Mouse (Mus musculus) midbrain, embryonic 16.5 days (tissue): Measurements from ENCODE around the gene 2010111I01Rik. TPM values are rescaled to one million over a fixed set of nuclear protein-coding genes. Genes with fewer than 3 reads are reported as not detected.

Experiments
- ATAC-seq: fragments of 200-750 bp; cut with Nextera tagmentation; 2 replicates; pipeline ENCODE4 v1.8.0; 2017; ENCODE audit warnings: moderate TSS enrichment
- H3K27ac ChIP-seq: fragments of 300-500 bp; sonication (generic); 2 replicates; pipeline ENCODE4 v1.5.1; 2014; ENCODE audit warnings: mild to moderate bottlenecking, low read length, mixed read lengths
- H3K27me3 ChIP-seq: fragments of 300-500 bp; sonication (generic); 2 replicates; pipeline ENCODE4 v1.6.1; 2014; ENCODE audit warnings: low read depth, low read length, mixed read lengths; ENCODE audit not compliant: control insufficient read depth, insufficient read depth
- H3K36me3 ChIP-seq: fragments of 300-500 bp; sonication (generic); 2 replicates; pipeline ENCODE4 v1.6.1; 2014; ENCODE audit warnings: mild to moderate bottlenecking, low read length, moderate library complexity, mixed read lengths; ENCODE audit not compliant: control insufficient read depth, insufficient read depth
- H3K4me1 ChIP-seq: fragments of 300-500 bp; sonication (generic); 2 replicates; pipeline ENCODE4 v1.6.1; 2014; ENCODE audit warnings: mild to moderate bottlenecking, low read length, mixed read lengths; ENCODE audit not compliant: control insufficient read depth, insufficient read depth
- H3K4me2 ChIP-seq: fragments of 300-500 bp; sonication (generic); 2 replicates; pipeline ENCODE4 v1.6.1; 2014; ENCODE audit warnings: mild to moderate bottlenecking, low read length, mixed read lengths
- H3K4me3 ChIP-seq: fragments of 300-500 bp; sonication (generic); 2 replicates; pipeline ENCODE4 v1.5.1; 2014; ENCODE audit warnings: low read depth, mild to moderate bottlenecking, low read length, moderate library complexity, mixed read lengths
- H3K9ac ChIP-seq: fragments of 300-500 bp; sonication (generic); 2 replicates; pipeline ENCODE4 v1.6.1; 2014; ENCODE audit warnings: low read depth, low read length, mixed read lengths
- H3K9me3 ChIP-seq: fragments of 300-500 bp; sonication (generic); replicated peaks from 2 replicates; pipeline ENCODE4 v1.6.1; 2014; ENCODE audit warnings: mild to moderate bottlenecking, low read length, mixed read lengths; ENCODE audit not compliant: control insufficient read depth, poor library complexity, severe bottlenecking
- WGBS: fragments of 180-500 bp; shearing (Covaris S2); extraction: QIAGEN DNeasy Blood & Tissue Kit; methylation state at CpG from one replicate; pipeline ENCODE4 v1.1.7; 2014; 5-methylcytosine and 5-hydroxymethylcytosine counted together
- polyA plus RNA-seq: library from polyadenylated mRNA; unstranded; fragments of >200 nt; fragmentation: Nextera tagmentation; extraction: Ambion mirVana; gene quantifications from 2 replicates; pipeline ENCODE4 v1.2.1, GENCODE M21; 2015

Gene 2010111I01Rik
- polyA plus RNA-seq, 1 experiment from 2014 or later, result 25.5 TPM

DNA sequence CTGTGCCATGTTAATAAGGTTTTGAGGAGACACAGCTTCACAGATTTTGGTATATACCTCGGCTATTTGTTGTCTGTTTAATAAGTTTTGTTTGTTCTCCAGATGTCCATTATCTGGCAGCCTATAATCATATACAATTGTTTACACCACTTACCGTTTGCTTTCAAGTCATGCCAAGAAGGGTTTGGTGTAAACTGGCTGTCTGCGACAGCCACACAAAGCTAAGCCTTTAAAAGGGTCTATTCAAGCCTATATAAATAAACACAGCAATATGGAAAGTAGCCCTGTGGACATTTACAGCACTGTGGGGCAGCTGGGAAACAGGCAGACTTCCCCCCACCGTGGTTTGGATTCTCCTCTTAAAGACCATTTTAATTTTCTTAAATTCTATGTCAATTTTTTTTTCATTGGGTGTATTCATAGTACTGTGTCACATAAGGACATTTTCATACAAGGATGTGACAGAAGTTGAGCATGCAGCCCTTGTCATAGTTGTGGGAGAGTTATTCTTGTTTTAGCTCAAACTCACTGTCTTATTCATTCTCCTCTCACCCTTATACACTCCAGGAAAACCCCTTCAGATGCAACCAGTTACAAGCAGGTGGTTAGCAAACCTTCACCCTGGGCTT is 15.0 kb upstream of the 2010111I01Rik start:
- 45% methylated on average over 4 of the region's 4 CpGs for WGBS
- Histone ChIP-seq H3K9me3 (no peaks in the 10 kb centered on the region), H3K36me3 (no peaks in the 10 kb centered on the region)

DNA sequence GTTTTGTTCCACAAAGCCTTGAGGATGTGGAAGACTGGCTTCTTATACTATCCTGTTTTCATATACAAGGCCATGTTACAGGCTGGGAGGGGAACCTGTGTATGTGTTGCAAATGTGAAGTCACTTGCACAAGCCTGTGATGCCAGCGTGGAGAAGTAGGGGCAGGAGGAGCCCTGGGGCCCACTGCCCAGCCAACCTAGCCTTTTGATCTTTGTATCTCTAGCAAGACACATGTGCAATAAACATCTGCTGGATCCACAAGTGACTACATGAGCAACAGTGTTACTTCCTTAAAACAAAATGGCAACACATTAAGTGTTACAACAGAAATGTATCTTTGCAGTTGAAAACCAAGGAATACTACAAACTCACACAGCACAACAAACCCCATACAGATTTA is 13.1 kb upstream of the 2010111I01Rik start:
- H3K9ac ChIP-seq, result no peak overlapping the region
- no peaks in the 10 kb centered on the region for H3K36me3 ChIP-seq
- no peaks in the 10 kb centered on the region for H3K27me3 ChIP-seq
- WGBS, result 68% methylated on average over 1 of the region's 1 CpGs
- H3K9me3 ChIP-seq, result no peaks in the 10 kb centered on the region
- no peak overlapping the region for H3K27ac ChIP-seq
- no peak overlapping the region for H3K4me2 ChIP-seq
- no peaks in the 10 kb centered on the region for H3K4me1 ChIP-seq
- no peak overlapping the region for H3K4me3 ChIP-seq
- ATAC-seq, result no peak

More for the DNA sequence above, 15.0 kb upstream of the 2010111I01Rik start:
- Histone ChIP-seq H3K9ac (no peak overlapping the region), H3K27me3 (no peaks in the 10 kb centered on the region), H3K27ac (no peak overlapping the region), H3K4me1 (no peaks in the 10 kb centered on the region), H3K4me3 (no peak overlapping the region), H3K4me2 (no peak overlapping the region)
- ATAC-seq, result no peak

DNA sequence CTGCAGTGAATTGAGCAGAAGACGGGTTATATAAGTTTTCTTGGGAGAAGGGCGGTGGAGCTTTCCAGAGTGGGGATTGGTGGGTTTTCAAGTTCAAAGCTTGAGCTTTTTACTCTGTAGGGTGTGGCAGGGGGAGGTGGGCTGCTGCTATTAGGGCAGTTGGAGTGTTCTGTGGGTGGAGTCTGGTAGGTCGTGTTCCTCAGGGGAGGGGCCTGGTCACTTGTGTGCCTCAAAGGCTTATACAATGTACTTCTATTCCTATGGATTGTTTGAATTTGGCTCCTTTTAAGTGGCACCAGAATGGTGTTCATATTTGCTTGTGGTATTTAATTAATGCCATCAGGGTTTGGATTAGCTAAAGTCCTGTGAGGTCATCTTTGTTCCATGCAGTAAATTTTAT is 12.6 kb upstream of the 2010111I01Rik start:
- no peak overlapping the region for H3K27ac ChIP-seq
- no peaks in the 10 kb centered on the region for H3K4me1 ChIP-seq
- H3K4me3 ChIP-seq, result no peak overlapping the region
- no peaks in the 10 kb centered on the region for H3K36me3 ChIP-seq
- H3K27me3 ChIP-seq, result no peaks in the 10 kb centered on the region
- H3K9ac ChIP-seq, result no peak overlapping the region
- no peak overlapping the region for H3K4me2 ChIP-seq
- no peaks in the 10 kb centered on the region for H3K9me3 ChIP-seq
- ATAC-seq, result no peak
- WGBS, result 75% methylated on average over 3 of the region's 3 CpGs

DNA sequence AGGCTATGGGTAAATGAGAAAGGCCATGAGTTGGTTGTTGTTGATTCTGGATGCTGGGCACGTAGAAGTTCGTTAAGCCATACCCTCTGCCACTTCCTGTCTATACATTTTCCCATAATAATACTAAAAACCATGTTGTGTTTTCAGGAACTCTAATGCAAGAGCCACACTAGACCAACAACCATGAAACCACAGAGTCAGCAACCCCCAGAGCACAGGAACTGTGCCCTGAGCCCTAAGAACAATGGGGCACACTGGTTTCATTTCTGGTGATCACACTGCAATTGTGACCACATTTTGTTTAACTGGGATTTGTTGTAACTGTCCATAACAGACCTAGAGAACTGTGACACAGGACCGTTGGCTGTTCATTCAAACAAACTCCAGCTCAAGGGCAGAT is 12.1 kb upstream of the 2010111I01Rik start:
- no peak overlapping the region for H3K27ac ChIP-seq
- no peak overlapping the region for H3K4me3 ChIP-seq
- H3K36me3 ChIP-seq, result no peaks in the 10 kb centered on the region
- no peaks in the 10 kb centered on the region for H3K4me1 ChIP-seq
- no peaks in the 10 kb centered on the region for H3K9me3 ChIP-seq
- no peak overlapping the region for H3K9ac ChIP-seq
- no peak overlapping the region for H3K4me2 ChIP-seq
- no peak for ATAC-seq
- WGBS, result 90% methylated on average over 3 of the region's 3 CpGs
- no peaks in the 10 kb centered on the region for H3K27me3 ChIP-seq

DNA sequence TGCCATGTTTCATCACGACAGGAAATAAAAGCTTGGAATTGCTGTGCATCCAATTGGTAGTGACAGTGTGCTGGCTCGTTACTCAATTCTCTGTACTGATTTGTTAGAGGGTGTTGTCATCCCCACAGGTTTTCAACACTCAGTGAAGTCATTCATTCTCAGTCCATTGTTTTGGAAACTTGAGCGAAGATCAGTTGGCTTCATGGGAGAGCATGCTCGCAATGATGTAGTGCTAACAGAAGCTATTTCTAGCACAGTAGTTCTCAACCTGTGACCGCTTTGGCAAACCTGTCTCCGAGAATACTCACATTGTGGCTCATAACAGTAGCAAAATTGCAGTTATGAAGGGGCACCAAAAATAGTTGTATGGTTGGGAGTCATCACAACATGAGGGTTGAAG is 8.7 kb upstream of the 2010111I01Rik start:
- ATAC-seq, result no peak
- WGBS, result 89% methylated on average over 6 of the region's 6 CpGs
- Histone ChIP-seq H3K4me3 (no peak overlapping the region), H3K4me1 (no peaks in the 10 kb centered on the region), H3K9ac (no peak overlapping the region), H3K9me3 (no peaks in the 10 kb centered on the region), H3K4me2 (no peak overlapping the region), H3K27me3 (no peaks in the 10 kb centered on the region), H3K36me3 (no peaks in the 10 kb centered on the region), H3K27ac (no peak overlapping the region)

DNA sequence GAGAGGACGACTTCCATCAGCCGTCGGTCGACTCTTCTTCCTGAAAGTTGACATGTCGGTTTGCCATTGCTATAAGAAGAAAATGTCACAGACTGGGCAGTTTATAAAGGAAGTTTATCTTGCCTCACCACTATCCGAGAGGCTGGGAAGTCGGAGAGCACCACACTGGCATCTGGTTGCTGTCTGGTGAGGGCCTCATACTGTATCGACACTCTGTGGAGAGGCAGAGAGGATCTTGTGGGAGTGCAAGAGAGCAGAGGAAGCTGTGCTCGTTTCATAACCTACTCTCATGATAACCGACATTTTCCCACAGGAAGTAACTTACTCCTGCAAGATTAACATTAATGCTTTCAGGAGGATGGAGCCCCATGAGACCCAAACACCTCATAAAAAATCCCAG is 7.9 kb upstream of the 2010111I01Rik start:
- no peak for ATAC-seq
- H3K4me2 ChIP-seq, result no peak overlapping the region
- WGBS, result 88% methylated on average over 10 of the region's 10 CpGs

DNA sequence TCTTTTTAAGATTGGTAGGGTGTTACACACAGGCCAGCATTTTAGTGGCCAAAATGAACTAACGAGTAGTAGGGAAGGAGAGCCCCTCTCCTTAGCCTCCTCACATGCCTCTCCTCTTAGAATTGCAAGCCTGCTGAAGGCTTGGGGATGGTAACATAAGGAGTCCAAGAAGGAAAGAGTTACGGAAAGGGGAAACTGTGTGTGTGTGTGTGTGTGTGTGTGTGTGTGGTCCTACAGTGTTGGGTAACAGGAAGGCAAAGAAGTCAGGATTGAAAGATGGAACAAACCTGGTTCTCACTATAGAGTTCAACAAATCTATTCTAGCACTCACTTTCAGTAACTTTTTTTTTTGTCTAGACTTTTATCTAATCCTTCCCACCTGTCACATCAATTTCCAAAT is 1.3 kb upstream of the 2010111I01Rik start:
- WGBS, result 89% methylated on average over 2 of the region's 2 CpGs
- Histone ChIP-seq H3K4me3 (no peak overlapping the region), H3K36me3 (no peaks in the 10 kb centered on the region), H3K27me3 (no peaks in the 10 kb centered on the region), H3K27ac (no peak overlapping the region), H3K9ac (no peak overlapping the region), H3K9me3 (no peaks in the 10 kb centered on the region), H3K4me2 (no peak overlapping the region), H3K4me1 (peaks cover 7% of the 10 kb centered on the region)
- no peak for ATAC-seq

More for the DNA sequence above, 7.9 kb upstream of the 2010111I01Rik start:
- Histone ChIP-seq H3K9me3 (no peaks in the 10 kb centered on the region), H3K27me3 (no peaks in the 10 kb centered on the region), H3K4me3 (no peak overlapping the region), H3K9ac (no peak overlapping the region), H3K27ac (no peak overlapping the region), H3K36me3 (no peaks in the 10 kb centered on the region), H3K4me1 (no peaks in the 10 kb centered on the region)

DNA sequence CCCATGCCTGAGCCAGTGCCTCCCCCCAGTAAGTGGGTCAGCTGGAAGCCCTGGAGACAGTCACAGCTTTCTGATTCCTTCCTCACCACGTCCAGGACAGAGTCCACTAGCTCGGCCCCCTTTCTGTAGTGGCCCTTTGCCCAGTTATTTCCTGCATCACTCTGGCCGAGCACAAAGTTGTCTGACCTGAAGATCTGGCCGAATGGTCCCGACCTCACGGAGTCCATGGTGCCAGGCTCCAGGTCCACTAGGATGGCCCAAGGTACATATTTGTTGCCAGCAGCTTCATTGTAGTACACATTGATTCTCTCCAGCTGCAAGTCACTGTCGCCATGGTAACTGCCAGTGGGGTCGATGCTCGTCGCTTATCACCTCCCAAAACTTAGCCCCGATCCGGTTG is 3.5 kb downstream of the 2010111I01Rik start:
- ATAC-seq, result no peak
- no peak overlapping the region for H3K9ac ChIP-seq
- peaks cover 7% of the 10 kb centered on the region for H3K4me1 ChIP-seq
- no peak overlapping the region for H3K27ac ChIP-seq
- 82% methylated on average over 12 of the region's 12 CpGs for WGBS
- H3K4me3 ChIP-seq, result no peak overlapping the region
- no peaks in the 10 kb centered on the region for H3K9me3 ChIP-seq
- H3K36me3 ChIP-seq, result no peaks in the 10 kb centered on the region
- no peak overlapping the region for H3K4me2 ChIP-seq
- no peaks in the 10 kb centered on the region for H3K27me3 ChIP-seq

DNA sequence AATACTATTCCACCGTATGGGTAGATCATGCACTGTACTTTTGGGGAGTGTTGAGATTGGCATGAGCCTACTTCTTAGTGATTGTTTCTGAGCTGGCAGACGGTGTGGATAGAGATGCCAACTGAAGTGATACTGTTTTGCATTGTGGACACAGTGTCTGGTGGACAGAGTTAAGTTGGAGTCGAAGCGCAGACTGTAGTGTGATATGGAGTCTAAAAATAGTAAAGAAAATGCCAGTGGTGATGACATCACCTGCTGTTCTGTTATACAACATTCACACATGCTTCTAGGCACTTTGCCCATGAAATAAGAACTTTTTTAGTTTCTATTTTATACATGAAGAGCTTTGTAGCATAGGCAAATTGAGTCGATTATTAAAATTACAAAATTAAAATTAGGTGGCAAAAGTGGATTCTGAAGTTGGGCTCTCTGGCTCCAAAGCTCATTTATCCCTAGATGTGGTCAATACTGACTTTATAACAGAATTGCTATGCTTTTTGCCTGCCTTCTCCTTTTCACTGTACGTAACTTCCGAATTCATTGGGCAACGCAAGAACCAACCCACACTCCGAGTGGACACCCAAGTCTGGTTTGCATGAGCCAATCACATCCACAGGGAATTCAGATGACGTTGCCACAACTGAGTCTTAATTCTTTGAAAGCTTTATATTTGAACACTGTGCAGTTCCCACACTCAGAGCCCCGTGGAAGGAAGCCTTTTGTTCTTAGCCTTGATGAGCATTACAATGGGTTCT is 6.0 kb downstream of the 2010111I01Rik start:
- H3K4me1 ChIP-seq, result peaks cover 4% of the 10 kb centered on the region
- no peak for ATAC-seq
- H3K27ac ChIP-seq, result no peak overlapping the region
- 83% methylated on average over 11 of the region's 11 CpGs for WGBS
- no peak overlapping the region for H3K4me2 ChIP-seq
- no peaks in the 10 kb centered on the region for H3K36me3 ChIP-seq
- H3K9me3 ChIP-seq, result no peaks in the 10 kb centered on the region
- no peak overlapping the region for H3K4me3 ChIP-seq
- no peak overlapping the region for H3K9ac ChIP-seq
- H3K27me3 ChIP-seq, result no peaks in the 10 kb centered on the region
